Mouse (Mus musculus) midbrain, embryonic 12.5 days (tissue): ENCODE results near the gene Hacd3. TPM values are rescaled to one million over a fixed set of nuclear protein-coding genes. Genes with fewer than 3 reads are reported as not detected.

Source experiments
- ATAC-seq: fragments of 200-750 bp; cut with Nextera tagmentation; 2 replicates; pipeline ENCODE4 v1.8.0; 2017; ENCODE audit warnings: low read depth, moderate TSS enrichment, moderate library complexity; ENCODE audit not compliant: low FRiP score
- H3K27ac ChIP-seq: fragments of 300-500 bp; sonication (generic); replicated peaks from 2 replicates; pipeline ENCODE4 v1.5.1; 2016; ENCODE audit warnings: mild to moderate bottlenecking
- H3K27me3 ChIP-seq: fragments of 300-500 bp; sonication (generic); 2 replicates; pipeline ENCODE4 v1.6.1; 2016; ENCODE audit warnings: mild to moderate bottlenecking
- H3K36me3 ChIP-seq: fragments of 300-500 bp; sonication (generic); 2 replicates; pipeline ENCODE4 v1.6.1; 2016
- H3K4me1 ChIP-seq: fragments of 300-500 bp; sonication (generic); 2 replicates; pipeline ENCODE4 v1.6.1; 2016
- H3K4me2 ChIP-seq: fragments of 300-500 bp; sonication (generic); replicated peaks from 2 replicates; pipeline ENCODE4 v1.6.1; 2016; ENCODE audit warnings: mild to moderate bottlenecking, moderate library complexity
- H3K4me3 ChIP-seq: fragments of 300-500 bp; sonication (generic); 2 replicates; pipeline ENCODE4 v1.5.1; 2016; ENCODE audit warnings: mild to moderate bottlenecking
- H3K9ac ChIP-seq: fragments of 300-500 bp; sonication (generic); replicated peaks from 2 replicates; pipeline ENCODE4 v1.6.1; 2016; ENCODE audit warnings: mild to moderate bottlenecking, moderate library complexity
- H3K9me3 ChIP-seq: fragments of 300-500 bp; sonication (generic); 2 replicates; pipeline ENCODE4 v1.6.1; 2016; ENCODE audit warnings: mild to moderate bottlenecking
- WGBS: fragments of 180-500 bp; shearing (Covaris S2); methylation state at CpG from one replicate; pipeline ENCODE4 v1.1.7; 2016; 5-methylcytosine and 5-hydroxymethylcytosine counted together
- microRNA-seq: library from miRNA; unstranded; fragments of <30 nt; microRNA quantifications from one replicate; pipeline ENCODE4, GENCODE M21; 2017
- polyA plus RNA-seq: library from polyadenylated mRNA; unstranded; fragments of >200 nt; fragmentation: Nextera tagmentation; extraction: Ambion mirVana; gene quantifications from 2 replicates; pipeline ENCODE4 v1.2.1, GENCODE M21; 2016

Gene Hacd3
- polyA plus RNA-seq, 1 experiment from 2014 or later = 148 TPM

- no peak for ATAC-seq
- no peak overlapping the region for H3K9ac ChIP-seq
Measured at GRCm38 (mm10) chr9:64940731-64941346, 80.7 kb downstream of the Hacd3 start.

GRCm38 (mm10) chr9:64939790-64940189 is 81.7 kb downstream of the Hacd3 start:
- H3K27me3 ChIP-seq = peaks cover 13% of the 10 kb centered on the region; the same call in 1 of the 2 replicates
- H3K9ac ChIP-seq = no peak overlapping the region
- 85% methylated on average over 2 of the region's 2 CpGs for WGBS
- no peak overlapping the region for H3K27ac ChIP-seq
- H3K4me3 ChIP-seq = no peak overlapping the region
- H3K9me3 ChIP-seq = no peaks in the 10 kb centered on the region
- no peaks in the 10 kb centered on the region for H3K4me1 ChIP-seq
- ATAC-seq = no peak
- H3K4me2 ChIP-seq = no peak overlapping the region
- no peaks in the 10 kb centered on the region for H3K36me3 ChIP-seq

More at GRCm38 (mm10) chr9:64940731-64941346, 80.7 kb downstream of the Hacd3 start:
- Histone ChIP-seq H3K36me3 (no peaks in the 10 kb centered on the region), H3K27ac (no peak overlapping the region), H3K4me3 (no peak overlapping the region), H3K27me3 (peaks cover 13% of the 10 kb centered on the region; the same call in 1 of the 2 replicates), H3K4me1 (no peaks in the 10 kb centered on the region), H3K4me2 (no peak overlapping the region), H3K9me3 (no peaks in the 10 kb centered on the region)
- 84% methylated on average over 11 of the region's 11 CpGs for WGBS

GRCm38 (mm10) chr9:64939281-64939680 is 82.2 kb downstream of the Hacd3 start:
- no peak for ATAC-seq
- H3K4me2 ChIP-seq = no peak overlapping the region

GRCm38 (mm10) chr9:64938535-64938934 is 83.0 kb downstream of the Hacd3 start:
- Histone ChIP-seq H3K4me1 (peaks cover 3% of the 10 kb centered on the region; the same call in 1 of the 2 replicates), H3K9ac (no peak overlapping the region), H3K4me3 (no peak overlapping the region), H3K9me3 (no peaks in the 10 kb centered on the region), H3K36me3 (no peaks in the 10 kb centered on the region), H3K27ac (no peak overlapping the region), H3K27me3 (0 out of 2 replicates have a peak, but pooled peaks cover 6% of the 10 kb centered on the region), H3K4me2 (no peak overlapping the region)
- 84% methylated on average over 5 of the region's 5 CpGs for WGBS
- ATAC-seq = no peak

More at GRCm38 (mm10) chr9:64939281-64939680, 82.2 kb downstream of the Hacd3 start:
- Histone ChIP-seq H3K4me3 (no peak overlapping the region), H3K9ac (no peak overlapping the region), H3K27ac (no peak overlapping the region), H3K36me3 (no peaks in the 10 kb centered on the region), H3K4me1 (peaks cover 3% of the 10 kb centered on the region; the same call in 1 of the 2 replicates), H3K27me3 (peaks cover 9% of the 10 kb centered on the region; the same call in 1 of the 2 replicates), H3K9me3 (no peaks in the 10 kb centered on the region)
- 55% methylated on average over 4 of the region's 4 CpGs for WGBS

- Histone ChIP-seq H3K4me2 (no peak overlapping the region), H3K9ac (no peak overlapping the region), H3K4me1 (peaks cover 3% of the 10 kb centered on the region; the same call in 1 of the 2 replicates), H3K4me3 (no peak overlapping the region), H3K27ac (no peak overlapping the region), H3K27me3 (peaks cover 5% of the 10 kb centered on the region; the same call in 1 of the 2 replicates), H3K36me3 (no peaks in the 10 kb centered on the region), H3K9me3 (no peaks in the 10 kb centered on the region)
- ATAC-seq = no peak
- 68% methylated on average over 5 of the region's 5 CpGs for WGBS
Measured at GRCm38 (mm10) chr9:64937491-64937890, 84.0 kb downstream of the Hacd3 start.

Small RNA genes lying within 50 kb of the gene (microRNA-seq; reads per million reads assigned to microRNA genes)
- not detected for gene Gm25640

Other genes with a start within 250 kb of the Hacd3 start
- gene Dennd4a, start 210.4 kb downstream of the Hacd3 start, polyA plus RNA-seq = 10.4 and 12.3 TPM in 2 replicates
- gene Slc24a1, start 70.1 kb downstream of the Hacd3 start, polyA plus RNA-seq = not detected in 2 replicates
- gene Ints14, start 60.8 kb downstream of the Hacd3 start, polyA plus RNA-seq = 58.4 and 60.4 TPM in 2 replicates
- 57.0 and 59.0 TPM in 2 replicates for gene Dpp8, start 10.7 kb upstream of the Hacd3 start, polyA plus RNA-seq
- 18.2 and 19.5 TPM in 2 replicates for gene Igdcc4, start 79.8 kb upstream of the Hacd3 start, polyA plus RNA-seq
- 62.1 and 74.7 TPM in 2 replicates for gene Igdcc3, start 119.5 kb upstream of the Hacd3 start, polyA plus RNA-seq
- gene Parp16, start 173.7 kb upstream of the Hacd3 start, polyA plus RNA-seq = 5.6 and 6.5 TPM in 2 replicates
- 0.09 and 0.11 TPM in 2 replicates for gene Cilp, start 243.5 kb upstream of the Hacd3 start, polyA plus RNA-seq